Mouse (Mus musculus) embryo, embryonic 9.5 days (tissue): ENCODE measurements around the gene Acvr1c.
A peak's percentile ranks its signal among the peaks of the same experiment; 100 is the strongest.

Experiments
- DNase-seq: peaks from one replicate; pipeline ENCODE4 v3.0.0-alpha.2; 2017; ENCODE audit errors: extremely low spot score

The Acvr1c gene

GRCm38 (mm10) chr2:58282259-58282910 lies 75.3 kb downstream of the Acvr1c start:
- DNase-seq: peak; percentile 57

DNA sequence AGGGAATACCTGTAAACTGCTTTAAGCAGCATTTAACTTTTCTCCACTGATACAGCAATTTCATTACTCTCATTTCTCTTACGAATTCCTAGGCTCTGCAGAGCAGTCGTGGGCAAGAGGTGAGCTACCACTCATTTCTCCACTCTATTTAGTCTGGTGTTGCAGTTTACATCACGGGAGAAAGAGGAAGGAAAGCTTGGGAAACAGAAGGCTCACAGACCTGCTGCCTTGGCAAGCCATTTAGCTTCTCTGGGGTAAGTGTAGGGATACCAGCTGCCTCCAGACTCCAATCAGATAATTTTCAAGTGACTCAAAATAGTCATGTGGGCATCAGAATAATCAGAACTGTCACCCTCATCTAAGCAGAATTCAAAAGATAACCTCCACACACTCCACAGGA lies 76.6 kb downstream of the Acvr1c start:
- no peak for DNase-seq

- no peak for DNase-seq
These were observed 78.5 kb downstream of the Acvr1c start for GRCm38 (mm10) chr2:58279163-58279562.

DNA sequence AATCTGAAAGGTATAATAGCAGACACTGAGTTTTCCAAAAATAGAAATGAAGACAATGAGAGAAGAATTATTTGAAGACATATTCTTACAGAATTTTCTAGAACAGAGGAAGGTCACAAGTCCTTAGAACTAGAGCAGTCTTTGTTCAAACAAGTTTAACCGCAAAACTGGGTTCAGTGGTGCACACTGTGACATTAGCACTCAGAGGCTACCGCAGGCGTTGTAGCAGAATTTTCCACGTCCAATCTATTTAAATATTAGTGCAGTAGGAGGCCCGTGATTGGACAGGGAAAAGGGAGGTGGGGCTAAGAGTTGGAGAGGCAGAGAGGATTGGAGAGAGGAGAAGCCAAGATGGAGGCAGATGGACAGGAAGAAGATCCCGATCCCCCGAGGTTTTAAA lies 81.2 kb downstream of the Acvr1c start:
- DNase-seq: no peak

GRCm38 (mm10) chr2:58240639-58241038 lies 117.1 kb downstream of the Acvr1c start:
- no peak for DNase-seq

DNA sequence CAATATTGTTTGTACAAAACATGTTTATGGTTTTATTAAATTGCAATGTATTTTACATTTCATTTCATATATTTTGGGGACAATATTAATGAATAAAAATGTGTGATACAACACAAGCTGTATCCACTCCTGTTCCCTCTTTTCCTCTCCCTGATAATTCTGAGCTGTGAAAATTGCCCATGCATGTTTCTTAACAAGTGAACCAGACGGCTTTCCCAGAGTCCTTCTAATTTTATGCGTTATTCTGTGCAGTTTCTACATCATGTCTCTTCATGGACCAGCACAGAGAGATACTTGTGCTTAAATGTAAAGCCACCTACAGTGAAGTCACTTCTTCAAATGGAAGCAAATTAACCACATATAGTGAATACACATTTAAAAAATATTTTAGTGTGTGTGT lies 120.2 kb downstream of the Acvr1c start:
- DNase-seq: no peak
